20 mouse cellular contexts compared by ENCODE assay signal in genomic region chr2:152344909-152345308, GRCm38 (mm10). TPM values are rescaled to one million over a fixed set of nuclear protein-coding genes. Genes with fewer than 3 reads are reported as not detected.
DNase-seq lines count a peak whose midpoint lies in the region; ATAC-seq and TF ChIP-seq lines count a peak whose summit lies in the region.
"Had no signal": no experiment of that assay in that cellular context is flagged by ENCODE, and none has a peak within 500 bp of the region (broad histone marks: within the 10 kb centered on the region; RNA-seq: fewer than 3 reads in every experiment).

No protein-coding gene starts in this region.

- no peak for TF ChIP-seq CTCF in lung, embryonic 14.5 days (IDR thresholded peaks at IDR 0.05; ENCODE audit: low read depth)
- TF ChIP-seq CTCF in lung, adult 2 months (IDR thresholded peaks at IDR 0.05; ENCODE audit: insufficient read depth, low read length): no peak
- no peak for TF ChIP-seq CTCF in ES-Bruce4 (IDR thresholded peaks at IDR 0.05; ENCODE audit: low read depth, low read length)
- no peak for TF ChIP-seq CTCF in embryonic fibroblast, embryonic 13.5 days (IDR thresholded peaks at IDR 0.05; ENCODE audit: borderline replicate concordance, insufficient read depth, low read length)

- no peak for TF ChIP-seq POLR2A in lung, adult 2 months (IDR thresholded peaks at IDR 0.05; ENCODE audit: borderline replicate concordance, extremely low read depth, low read depth, low read length)
- TF ChIP-seq POLR2A in ES-Bruce4 (IDR thresholded peaks at IDR 0.05; ENCODE audit: insufficient read depth, low read length): no peak
- no peak for TF ChIP-seq POLR2A in embryonic fibroblast, embryonic 13.5 days (IDR thresholded peaks at IDR 0.05; ENCODE audit: low read depth, low read length)

- H3K36me3 ChIP-seq in heart, embryonic 11.5 days (ENCODE audit: control insufficient read depth, insufficient read depth, low read length): no peaks in the 10 kb centered on the region
- no peaks in the 10 kb centered on the region for H3K36me3 ChIP-seq in lung, embryonic 14.5 days (ENCODE audit: insufficient read depth)
- no peaks in the 10 kb centered on the region; the same call in 1 of the 2 replicates for H3K36me3 ChIP-seq in ES-Bruce4 (ENCODE audit: control insufficient read depth, insufficient read depth, low read length, poor library complexity, severe bottlenecking)
- H3K36me3 ChIP-seq: forebrain, embryonic 12.5 days; limb, embryonic 12.5 days; midbrain, embryonic 10.5 days had no signal

- no peak for TF ChIP-seq EP300 in ES-Bruce4 (IDR thresholded peaks at IDR 0.05; ENCODE audit: insufficient read depth, low read depth, low read length)

- peaks cover 7% of the 10 kb centered on the region; the same call in 1 of the 2 replicates for H3K4me1 ChIP-seq in heart, embryonic 11.5 days (ENCODE audit: control insufficient read depth, insufficient read depth, low read length)
- H3K4me1 ChIP-seq in lung, embryonic 14.5 days (ENCODE audit: insufficient read depth): no peaks in the 10 kb centered on the region
- peaks cover 4% of the 10 kb centered on the region for H3K4me1 ChIP-seq in lung, adult 2 months (ENCODE audit: control insufficient read depth, insufficient read depth, low read length)
- no peaks in the 10 kb centered on the region for H3K4me1 ChIP-seq in ES-Bruce4 (ENCODE audit: control insufficient read depth, insufficient read depth, low read length)
- H3K4me1 ChIP-seq in embryonic fibroblast, embryonic 13.5 days (ENCODE audit: control insufficient read depth, insufficient read depth, low read length): peaks cover 9% of the 10 kb centered on the region

- no peak overlapping the region for H3K4me3 ChIP-seq in heart, embryonic 11.5 days (ENCODE audit: low read depth, low read length)
- H3K4me3 ChIP-seq in lung, embryonic 14.5 days (ENCODE audit: low read depth, low read length): no peak overlapping the region
- H3K4me3 ChIP-seq in lung, adult 2 months (replicated peaks; ENCODE audit: extremely low read depth, low read depth, low read length): no peak overlapping the region
- peak overlapping the region; percentile 63 for H3K4me3 ChIP-seq in ES-Bruce4 (ENCODE audit: low read depth, low read length)
- H3K4me3 ChIP-seq in embryonic fibroblast, embryonic 13.5 days (ENCODE audit: insufficient read depth, low read length): no peak overlapping the region

- intact Hi-C loops in heart, postnatal 25 days (cut with DNase I): no loop called here

- no peak overlapping the region for H3K9ac ChIP-seq in heart, embryonic 11.5 days (ENCODE audit: low read depth, low read length)
- H3K9ac ChIP-seq in lung, embryonic 14.5 days: no peak overlapping the region
- peak overlapping the region; percentile 79 for H3K9ac ChIP-seq in ES-Bruce4 (ENCODE audit: low read depth, poor library complexity, severe bottlenecking)

- no peaks in the 10 kb centered on the region for H3K9me3 ChIP-seq in heart, embryonic 11.5 days (replicated peaks; ENCODE audit: control insufficient read depth, low read length)
- no peaks in the 10 kb centered on the region for H3K9me3 ChIP-seq in lung, embryonic 14.5 days (ENCODE audit: low read depth, low read length)
- no peaks in the 10 kb centered on the region for H3K9me3 ChIP-seq in ES-Bruce4 (replicated peaks; ENCODE audit: control insufficient read depth, insufficient read depth, low read length, poor library complexity, severe bottlenecking)
- H3K9me3 ChIP-seq: forebrain, embryonic 12.5 days; G1E; limb, embryonic 12.5 days; midbrain, embryonic 10.5 days had no signal

- H3K27ac ChIP-seq in heart, embryonic 11.5 days (ENCODE audit: low read depth, low read length): no peak overlapping the region
- no peak overlapping the region for H3K27ac ChIP-seq in lung, embryonic 14.5 days (ENCODE audit: low read depth)
- peak overlapping the region; percentile 93 for H3K27ac ChIP-seq in ES-Bruce4 (ENCODE audit: insufficient read depth, low read length)
- H3K27ac ChIP-seq in embryonic fibroblast, embryonic 13.5 days (ENCODE audit: insufficient read depth, low read length): peak overlapping the region; percentile 67; the same call in 1 of the 2 replicates
- H3K27ac ChIP-seq: forebrain, embryonic 12.5 days; limb, embryonic 12.5 days had no signal

- ATAC-seq in heart, embryonic 11.5 days (replicated peaks; ENCODE audit: insufficient number of reproducible peaks, low FRiP score, low TSS enrichment): no peak
- ATAC-seq in lung, embryonic 14.5 days (ENCODE audit: insufficient read depth): no peak

- peak overlapping the region; percentile 92; the same call in 1 of the 2 replicates for H3K4me2 ChIP-seq in heart, embryonic 11.5 days
- peak overlapping the region; percentile 92 for H3K4me2 ChIP-seq in lung, embryonic 14.5 days

- no peaks in the 10 kb centered on the region for H3K27me3 ChIP-seq in heart, embryonic 11.5 days (ENCODE audit: control insufficient read depth, insufficient read depth, low read length)
- H3K27me3 ChIP-seq in lung, embryonic 14.5 days (ENCODE audit: insufficient read depth, low read length): no peaks in the 10 kb centered on the region
- H3K27me3 ChIP-seq in ES-Bruce4 (ENCODE audit: control insufficient read depth, insufficient read depth, low read length, poor library complexity, severe bottlenecking): no peaks in the 10 kb centered on the region

- DNase-seq in heart, postnatal 25 days (ENCODE audit: low spot score): no peak
- DNase-seq in lung, embryonic 14.5 days: no peak
- no peak for DNase-seq in lung, adult 2 months
- no peak for DNase-seq in urinary bladder, postnatal 36 days (ENCODE audit: low spot score in 2 of 2)
- no peak for DNase-seq in frontal cortex, postnatal 36 days (ENCODE audit: low spot score in 2 of 2)
- DNase-seq: adrenal gland, postnatal 25 days; cerebellum, adult 18-20 months; cerebellum, postnatal 25 days; kidney, adult 11 months; right cerebral cortex, postnatal 25 days had no signal

- 58% methylated on average over 5 of the region's 5 CpGs for WGBS in heart, embryonic 11.5 days (ENCODE audit: insufficient replicate concordance)
- WGBS in lung, embryonic 14.5 days: 59% methylated on average over 5 of the region's 5 CpGs
- WGBS in lung, adult 2 months: 78% methylated on average over 5 of the region's 5 CpGs

RNA-seq across cellular contexts. Expression of gene Trib3, which starts 1.1 kb away (rescaled TPM):
- 3.4 and 3.6 TPM in 2 replicates for polyA plus RNA-seq in heart, embryonic 11.5 days (2014; fragmentation: Nextera tagmentation; extraction: Ambion mirVana)
- 1 to 10 TPM; 2.2 to 3.0 TPM for total RNA-seq in heart, postnatal 25 days (2021)
- polyA plus RNA-seq in lung, embryonic 14.5 days (2014; fragmentation: Nextera tagmentation; extraction: Ambion mirVana): 2.2 and 2.7 TPM in 2 replicates
- polyA plus RNA-seq in lung, adult 2 months (2012; rRNA removed): 6.1 and 6.9 TPM in 2 replicates
- polyA plus RNA-seq in ES-Bruce4 (2011; ENCODE audit: insufficient read depth, insufficient read length, low read depth, missing spikeins): 11.4 and 12.3 TPM in 2 replicates
- 49.1 and 85.1 TPM in 2 replicates for polyA plus RNA-seq in embryonic fibroblast, embryonic 13.5 days (2011; ENCODE audit: insufficient read length, low read depth, missing spikeins)

RNA-seq across cellular contexts. Expression of gene Rbck1, which starts 12.5 kb away (rescaled TPM):
- polyA plus RNA-seq in heart, embryonic 11.5 days (2014; fragmentation: Nextera tagmentation; extraction: Ambion mirVana): 62.6 and 64.5 TPM in 2 replicates
- total RNA-seq in heart, postnatal 25 days (2021): 10 to 100 TPM; 51.9 to 55.9 TPM
- 85.8 and 92.8 TPM in 2 replicates for polyA plus RNA-seq in lung, embryonic 14.5 days (2014; fragmentation: Nextera tagmentation; extraction: Ambion mirVana)
- 268 and 356 TPM in 2 replicates for polyA plus RNA-seq in lung, adult 2 months (2012; rRNA removed)
- 86.7 and 89.1 TPM in 2 replicates for polyA plus RNA-seq in ES-Bruce4 (2011; ENCODE audit: insufficient read depth, insufficient read length, low read depth, missing spikeins)
- polyA plus RNA-seq in embryonic fibroblast, embryonic 13.5 days (2011; ENCODE audit: insufficient read length, low read depth, missing spikeins): 59.0 and 79.2 TPM in 2 replicates

RNA-seq across cellular contexts. Expression of gene Nrsn2, which starts 31.5 kb away (rescaled TPM):
- 3.8 and 5.5 TPM in 2 replicates for polyA plus RNA-seq in heart, embryonic 11.5 days (2014; fragmentation: Nextera tagmentation; extraction: Ambion mirVana)
- total RNA-seq in heart, postnatal 25 days (2021): not detected
- 0.26 TPM in 1 of 2 replicates, not detected in the other for polyA plus RNA-seq in lung, embryonic 14.5 days (2014; fragmentation: Nextera tagmentation; extraction: Ambion mirVana)
- polyA plus RNA-seq in lung, adult 2 months (2012; rRNA removed): 0.17 TPM in 1 of 2 replicates, not detected in the other
- 1.1 TPM in 1 of 2 replicates, not detected in the other for polyA plus RNA-seq in ES-Bruce4 (2011; ENCODE audit: insufficient read depth, insufficient read length, low read depth, missing spikeins)
- not detected in 2 replicates for polyA plus RNA-seq in embryonic fibroblast, embryonic 13.5 days (2011; ENCODE audit: insufficient read length, low read depth, missing spikeins)
- total RNA-seq: G1E had no signal
- polyA plus RNA-seq: C2C12; G1E; liver, embryonic 16.5 days; spleen, adult 2 months had no signal

RNA-seq across cellular contexts. Expression of gene Tbc1d20, which starts 51.3 kb away (rescaled TPM):
- 25.1 and 25.7 TPM in 2 replicates for polyA plus RNA-seq in heart, embryonic 11.5 days (2014; fragmentation: Nextera tagmentation; extraction: Ambion mirVana)
- total RNA-seq in heart, postnatal 25 days (2021): 10 to 100 TPM; 43.1 to 43.5 TPM
- polyA plus RNA-seq in lung, embryonic 14.5 days (2014; fragmentation: Nextera tagmentation; extraction: Ambion mirVana): 34.7 and 39.4 TPM in 2 replicates
- polyA plus RNA-seq in lung, adult 2 months (2012; rRNA removed): 54.3 and 73.4 TPM in 2 replicates
- polyA plus RNA-seq in ES-Bruce4 (2011; ENCODE audit: insufficient read depth, insufficient read length, low read depth, missing spikeins): 27.7 and 32.3 TPM in 2 replicates
- polyA plus RNA-seq in embryonic fibroblast, embryonic 13.5 days (2011; ENCODE audit: insufficient read length, low read depth, missing spikeins): 61.7 and 74.1 TPM in 2 replicates

RNA-seq across cellular contexts. Expression of gene Sox12, which starts 53.0 kb away (rescaled TPM):
- 12.9 and 13.9 TPM in 2 replicates for polyA plus RNA-seq in heart, embryonic 11.5 days (2014; fragmentation: Nextera tagmentation; extraction: Ambion mirVana)
- total RNA-seq in heart, postnatal 25 days (2021): 1 to 10 TPM; 9.5 to 9.7 TPM
- polyA plus RNA-seq in lung, embryonic 14.5 days (2014; fragmentation: Nextera tagmentation; extraction: Ambion mirVana): 17.2 and 19.4 TPM in 2 replicates
- 5.6 and 5.8 TPM in 2 replicates for polyA plus RNA-seq in lung, adult 2 months (2012; rRNA removed)
- polyA plus RNA-seq in ES-Bruce4 (2011; ENCODE audit: insufficient read depth, insufficient read length, low read depth, missing spikeins): 27.5 and 31.3 TPM in 2 replicates
- polyA plus RNA-seq in embryonic fibroblast, embryonic 13.5 days (2011; ENCODE audit: insufficient read length, low read depth, missing spikeins): 15.0 and 20.3 TPM in 2 replicates

Comparison
In these comparisons a context has a peak if more than half of its experiments do, and no peak if none do; other contexts are left out.
1. H3K27ac ChIP-seq: peak in ES-Bruce4 (single experiment) and embryonic fibroblast, embryonic 13.5 days (single experiment); none in heart, embryonic 11.5 days (single experiment) and lung, embryonic 14.5 days (single experiment).